Mouse (Mus musculus): ENCODE data around the gene Ank3. TPM values are rescaled to one million over a fixed set of nuclear protein-coding genes. Genes with fewer than 3 reads are reported as not detected.
A peak's percentile ranks its signal among the peaks of the same experiment; 100 is the strongest.

Ank3 gene
- polyA plus RNA-seq, 1 experiment from 2014 or later = 10.0 TPM

DNA sequence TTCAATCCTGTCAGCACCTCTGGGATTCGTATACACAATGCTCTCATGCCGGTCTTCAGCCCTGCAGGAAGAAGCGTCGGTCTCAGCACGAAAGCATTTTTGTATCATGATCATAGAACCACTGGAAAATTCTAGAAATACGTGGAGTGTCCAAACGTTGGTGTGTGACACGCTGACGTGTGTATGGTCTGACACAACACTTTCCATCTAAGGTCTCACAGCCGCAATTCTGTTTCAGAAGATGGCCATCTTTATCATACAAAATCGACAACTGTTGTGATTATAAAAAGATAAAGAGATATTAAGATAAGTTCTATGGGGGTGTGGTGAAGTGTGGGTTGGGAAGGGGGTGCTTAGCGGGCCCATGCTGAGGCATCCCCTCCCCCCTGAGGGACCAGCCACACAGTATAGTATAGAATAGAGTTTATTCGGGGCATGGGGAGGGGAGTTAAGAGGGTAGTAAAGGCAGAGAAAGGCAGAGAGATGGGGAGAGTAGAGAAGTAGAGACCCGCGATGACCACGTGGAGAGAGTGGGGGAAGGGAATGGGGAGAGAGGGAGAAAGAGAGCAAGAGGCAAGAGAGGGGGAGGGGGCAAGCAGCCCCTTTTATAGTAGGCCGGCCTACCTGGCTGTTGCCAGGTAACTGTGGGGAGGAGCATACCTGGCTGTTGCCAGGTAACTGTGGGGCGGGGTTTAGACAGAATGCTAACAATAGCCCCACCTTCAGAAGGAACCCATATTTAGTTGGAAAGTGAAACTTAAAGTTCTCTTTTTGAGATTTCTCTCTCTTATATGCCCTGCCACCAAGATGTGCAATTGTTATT lies 172.1 kb downstream of the Ank3 start:
- WGBS (ENCODE audit: insufficient replicate concordance) = 34% methylated on average over 18 of the region's 18 CpGs
- H3K9ac ChIP-seq = no peak overlapping the region
- no peaks in the 10 kb centered on the region for H3K9me3 ChIP-seq (replicated peaks)
- ATAC-seq = no peak
- H3K27me3 ChIP-seq (replicated peaks) = peaks cover 52% of the 10 kb centered on the region
- peak overlapping the region; percentile 48 for H3K4me2 ChIP-seq
- peak overlapping the region; percentile 33 for H3K4me3 ChIP-seq
- H3K4me1 ChIP-seq = peaks cover 3% of the 10 kb centered on the region; the same call in 1 of the 2 replicates
- no peaks in the 10 kb centered on the region for H3K36me3 ChIP-seq
- no peak overlapping the region for H3K27ac ChIP-seq

DNA sequence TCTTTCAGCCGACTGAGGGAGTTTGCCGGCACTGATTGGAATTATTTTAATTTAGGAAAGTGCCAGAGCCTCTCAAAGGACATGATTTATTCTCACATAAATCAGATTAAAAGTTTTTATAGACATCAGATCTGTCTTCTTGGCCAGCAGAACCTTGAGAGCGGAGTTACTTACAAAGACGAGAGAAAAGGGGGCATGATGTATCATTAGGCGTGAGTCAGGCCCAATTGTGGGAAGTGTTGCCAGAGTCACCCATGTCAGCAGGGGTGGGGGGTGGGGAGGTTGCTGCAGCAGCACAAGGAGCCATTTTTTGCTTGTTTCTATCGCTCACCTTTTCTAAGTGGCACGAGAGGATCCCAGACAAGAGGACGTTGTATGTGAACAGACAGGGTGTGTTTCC lies 172.8 kb downstream of the Ank3 start:
- no peak for ATAC-seq
- no peak overlapping the region for H3K27ac ChIP-seq
- H3K4me1 ChIP-seq = peaks cover 3% of the 10 kb centered on the region; the same call in 1 of the 2 replicates

DNA sequence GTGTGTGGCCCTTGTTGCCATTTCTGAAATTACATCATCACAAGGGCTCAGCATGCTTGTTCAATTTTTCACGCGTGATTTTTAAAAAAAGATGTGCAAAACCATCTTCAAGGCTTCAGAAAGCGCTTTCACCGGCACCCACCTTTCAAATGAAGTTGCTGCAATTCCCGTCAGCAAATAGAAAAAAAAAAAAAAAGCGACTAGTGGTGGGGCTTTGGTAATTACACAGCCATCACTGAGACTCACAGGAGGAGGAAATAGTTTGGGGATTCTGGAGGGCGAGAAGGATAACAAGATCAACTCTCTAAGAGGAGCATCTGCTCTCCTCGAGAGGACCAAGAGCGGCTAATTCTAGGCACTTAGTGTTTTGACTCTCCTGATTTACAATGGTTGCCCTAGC lies 173.4 kb downstream of the Ank3 start:
- Histone ChIP-seq H3K27me3 (replicated peaks) (peaks cover 54% of the 10 kb centered on the region), H3K27ac (no peak overlapping the region), H3K9me3 (replicated peaks) (no peaks in the 10 kb centered on the region), H3K4me2 (peak overlapping the region; percentile 48), H3K36me3 (no peaks in the 10 kb centered on the region), H3K9ac (no peak overlapping the region), H3K4me3 (no peak overlapping the region), H3K4me1 (peaks cover 3% of the 10 kb centered on the region; the same call in 1 of the 2 replicates)
- ATAC-seq = no peak
- 3% methylated on average over 9 of the region's 9 CpGs for WGBS (ENCODE audit: insufficient replicate concordance)

More for the DNA sequence above, 172.8 kb downstream of the Ank3 start:
- Histone ChIP-seq H3K9ac (no peak overlapping the region), H3K27me3 (replicated peaks) (peaks cover 54% of the 10 kb centered on the region), H3K9me3 (replicated peaks) (no peaks in the 10 kb centered on the region), H3K4me2 (peak overlapping the region; percentile 48), H3K4me3 (peak overlapping the region; percentile 33), H3K36me3 (no peaks in the 10 kb centered on the region)
- 2% methylated on average over 8 of the region's 8 CpGs for WGBS (ENCODE audit: insufficient replicate concordance)

DNA sequence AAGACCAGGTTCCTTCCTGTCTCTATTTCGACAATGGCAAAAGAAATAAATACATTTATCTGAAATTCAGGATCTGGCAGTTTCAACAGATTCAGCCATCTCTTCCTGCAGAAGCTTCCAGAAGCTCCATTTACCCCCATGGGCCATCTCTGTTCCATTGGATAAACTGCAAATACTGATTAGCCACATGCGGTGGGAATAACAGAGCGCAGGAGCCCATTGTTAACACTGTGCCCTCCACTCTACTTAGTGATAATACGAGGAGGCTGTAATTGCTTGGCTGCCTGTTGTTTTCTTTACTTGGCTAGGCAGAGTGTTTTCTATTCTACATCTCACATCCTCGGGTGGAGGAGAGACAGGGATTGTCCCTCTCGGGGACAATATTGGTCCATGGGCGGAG lies 174.5 kb downstream of the Ank3 start:
- Histone ChIP-seq H3K27me3 (replicated peaks) (peaks cover 54% of the 10 kb centered on the region), H3K4me2 (no peak overlapping the region), H3K9ac (no peak overlapping the region), H3K9me3 (replicated peaks) (no peaks in the 10 kb centered on the region), H3K4me1 (peaks cover 3% of the 10 kb centered on the region; the same call in 1 of the 2 replicates), H3K4me3 (no peak overlapping the region), H3K36me3 (no peaks in the 10 kb centered on the region), H3K27ac (no peak overlapping the region)
- WGBS (ENCODE audit: insufficient replicate concordance) = 28% methylated on average over 7 of the region's 7 CpGs
- ATAC-seq = no peak

DNA sequence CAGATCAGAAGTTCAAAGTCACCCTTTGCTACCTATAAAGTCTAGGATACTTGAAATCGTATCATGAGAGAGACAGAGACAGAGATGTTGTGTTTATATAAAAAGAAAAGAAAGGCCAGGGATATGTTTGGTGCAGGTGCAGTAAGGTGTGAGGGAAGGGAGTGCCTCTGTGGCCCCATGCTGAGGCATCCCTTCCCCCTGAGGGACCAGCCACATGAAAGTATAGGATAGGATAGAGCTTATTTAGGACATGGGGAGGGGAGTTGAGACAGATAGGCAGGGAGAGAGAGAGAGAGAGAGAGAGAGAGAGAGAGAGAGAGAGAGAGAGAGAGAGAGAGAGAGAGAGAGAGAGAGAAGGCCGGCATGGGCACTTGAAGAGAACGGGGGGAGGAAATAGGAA lies 175.2 kb downstream of the Ank3 start:
- H3K27me3 ChIP-seq (replicated peaks) = peaks cover 54% of the 10 kb centered on the region
- ATAC-seq = no peak
- H3K27ac ChIP-seq = no peak overlapping the region
- peaks cover 3% of the 10 kb centered on the region; the same call in 1 of the 2 replicates for H3K4me1 ChIP-seq
- 8% methylated on average over 3 of the region's 3 CpGs for WGBS (ENCODE audit: insufficient replicate concordance)
- no peak overlapping the region for H3K9ac ChIP-seq
- no peak overlapping the region for H3K4me3 ChIP-seq
- no peaks in the 10 kb centered on the region for H3K36me3 ChIP-seq
- no peak overlapping the region for H3K4me2 ChIP-seq
- H3K9me3 ChIP-seq (replicated peaks) = no peaks in the 10 kb centered on the region

DNA sequence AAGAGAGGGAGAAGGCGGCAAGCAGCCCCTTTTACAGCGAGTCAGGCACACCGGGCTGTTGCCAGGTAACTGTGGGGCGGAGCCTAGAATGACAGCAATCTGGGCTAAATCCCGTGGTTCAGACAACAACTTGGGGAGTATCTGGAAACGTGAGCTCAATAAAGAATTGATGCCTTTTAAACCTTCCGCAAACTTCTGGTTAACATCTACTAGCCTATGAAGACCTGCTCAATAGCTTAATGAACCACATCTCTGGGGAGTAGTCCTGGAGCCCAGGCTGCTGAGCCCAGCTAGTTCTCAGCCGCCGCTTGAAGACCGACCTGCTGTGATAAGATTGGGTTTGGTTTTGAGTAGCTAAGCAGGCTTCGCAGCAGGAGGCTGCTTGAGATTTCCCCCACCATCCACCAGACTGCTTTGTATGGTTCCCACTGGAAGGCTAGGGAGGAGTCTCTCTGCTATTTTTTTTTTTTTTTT lies 175.7 kb downstream of the Ank3 start:
- 6% methylated on average over 11 of the region's 11 CpGs for WGBS (ENCODE audit: insufficient replicate concordance)
- peaks cover 3% of the 10 kb centered on the region; the same call in 1 of the 2 replicates for H3K4me1 ChIP-seq
- no peak overlapping the region for H3K4me3 ChIP-seq
- H3K36me3 ChIP-seq = no peaks in the 10 kb centered on the region
- no peak overlapping the region for H3K9ac ChIP-seq
- ATAC-seq = no peak
- no peaks in the 10 kb centered on the region for H3K9me3 ChIP-seq (replicated peaks)
- no peak overlapping the region for H3K4me2 ChIP-seq
- peaks cover 54% of the 10 kb centered on the region for H3K27me3 ChIP-seq (replicated peaks)
- H3K27ac ChIP-seq = no peak overlapping the region

DNA sequence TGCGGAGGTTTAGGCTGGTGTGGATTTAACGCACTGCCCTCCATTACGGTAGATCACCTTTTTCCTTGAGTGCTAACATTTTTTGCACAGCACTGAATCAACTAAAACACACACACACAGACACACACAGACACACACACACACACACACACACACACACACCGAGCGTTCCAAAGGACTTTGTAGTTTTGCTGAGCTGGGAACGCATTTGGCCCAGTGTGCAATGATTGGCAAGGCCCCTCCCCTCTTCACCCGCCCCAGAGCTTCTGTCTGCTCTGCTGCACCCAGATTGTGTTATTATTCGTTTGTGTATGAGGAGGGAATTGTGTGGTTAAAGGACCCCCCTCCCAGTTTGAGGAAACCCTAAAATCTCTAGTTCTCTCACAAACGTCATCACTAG lies 176.3 kb downstream of the Ank3 start:
- H3K36me3 ChIP-seq = no peaks in the 10 kb centered on the region
- no peak for ATAC-seq
- 33% methylated on average over 9 of the region's 9 CpGs for WGBS (ENCODE audit: insufficient replicate concordance)

DNA sequence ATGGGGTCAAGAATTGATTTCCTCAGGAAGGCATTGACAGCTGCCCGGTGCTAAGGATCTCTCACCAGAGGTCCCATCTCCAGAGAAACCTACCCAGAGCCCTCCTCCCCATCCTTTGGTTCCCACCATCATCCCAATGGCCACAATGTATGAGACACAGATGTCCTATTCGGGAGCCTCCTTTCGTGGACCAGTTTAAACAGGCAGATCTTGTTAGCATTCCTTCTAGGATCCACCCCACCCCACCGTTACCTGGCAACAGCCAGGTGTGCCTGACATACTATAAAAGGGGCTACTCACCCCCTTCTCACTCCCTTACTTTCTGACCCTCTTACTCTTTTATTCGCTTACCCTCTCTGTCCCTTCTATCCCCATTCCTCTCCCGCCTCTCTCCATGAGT lies 176.9 kb downstream of the Ank3 start:
- ATAC-seq = no peak
- Histone ChIP-seq H3K27ac (no peak overlapping the region), H3K4me1 (peaks cover 3% of the 10 kb centered on the region; the same call in 1 of the 2 replicates)

More for the DNA sequence above, 176.3 kb downstream of the Ank3 start:
- Histone ChIP-seq H3K9me3 (replicated peaks) (no peaks in the 10 kb centered on the region), H3K27me3 (replicated peaks) (peaks cover 54% of the 10 kb centered on the region), H3K4me2 (no peak overlapping the region), H3K4me3 (no peak overlapping the region), H3K27ac (no peak overlapping the region), H3K9ac (no peak overlapping the region), H3K4me1 (peaks cover 3% of the 10 kb centered on the region; the same call in 1 of the 2 replicates)

DNA sequence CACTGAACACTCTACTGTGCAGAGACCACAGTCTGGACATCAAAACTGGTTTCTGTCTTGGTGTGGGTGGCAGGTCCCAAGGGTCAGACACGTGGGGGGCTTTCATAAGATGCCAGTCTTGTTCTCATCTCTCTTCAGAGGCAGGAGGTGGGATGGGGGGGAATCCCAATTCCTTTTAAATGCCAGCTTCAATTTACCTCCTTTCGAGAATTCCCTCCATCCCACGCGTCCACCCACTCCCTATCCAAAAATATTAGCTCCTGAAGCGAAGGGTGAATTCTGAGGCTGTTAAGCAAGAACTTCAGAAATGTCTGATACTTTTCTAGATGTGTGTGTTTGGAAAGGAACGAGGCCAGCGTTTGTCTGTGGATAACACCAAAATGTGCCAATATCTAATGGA lies 177.7 kb downstream of the Ank3 start:
- Histone ChIP-seq H3K4me1 (no peaks in the 10 kb centered on the region), H3K4me2 (no peak overlapping the region), H3K27me3 (replicated peaks) (peaks cover 43% of the 10 kb centered on the region), H3K9me3 (replicated peaks) (no peaks in the 10 kb centered on the region), H3K27ac (no peak overlapping the region), H3K36me3 (no peaks in the 10 kb centered on the region), H3K9ac (no peak overlapping the region), H3K4me3 (no peak overlapping the region)
- ATAC-seq = no peak
- WGBS (ENCODE audit: insufficient replicate concordance) = 70% methylated on average over 7 of the region's 7 CpGs

More for the DNA sequence above, 176.9 kb downstream of the Ank3 start:
- H3K4me3 ChIP-seq = no peak overlapping the region
- WGBS (ENCODE audit: insufficient replicate concordance) = 60% methylated on average over 6 of the region's 6 CpGs
- no peak overlapping the region for H3K9ac ChIP-seq
- H3K36me3 ChIP-seq = no peaks in the 10 kb centered on the region
- H3K9me3 ChIP-seq (replicated peaks) = no peaks in the 10 kb centered on the region
- no peak overlapping the region for H3K4me2 ChIP-seq
- peaks cover 51% of the 10 kb centered on the region for H3K27me3 ChIP-seq (replicated peaks)

DNA sequence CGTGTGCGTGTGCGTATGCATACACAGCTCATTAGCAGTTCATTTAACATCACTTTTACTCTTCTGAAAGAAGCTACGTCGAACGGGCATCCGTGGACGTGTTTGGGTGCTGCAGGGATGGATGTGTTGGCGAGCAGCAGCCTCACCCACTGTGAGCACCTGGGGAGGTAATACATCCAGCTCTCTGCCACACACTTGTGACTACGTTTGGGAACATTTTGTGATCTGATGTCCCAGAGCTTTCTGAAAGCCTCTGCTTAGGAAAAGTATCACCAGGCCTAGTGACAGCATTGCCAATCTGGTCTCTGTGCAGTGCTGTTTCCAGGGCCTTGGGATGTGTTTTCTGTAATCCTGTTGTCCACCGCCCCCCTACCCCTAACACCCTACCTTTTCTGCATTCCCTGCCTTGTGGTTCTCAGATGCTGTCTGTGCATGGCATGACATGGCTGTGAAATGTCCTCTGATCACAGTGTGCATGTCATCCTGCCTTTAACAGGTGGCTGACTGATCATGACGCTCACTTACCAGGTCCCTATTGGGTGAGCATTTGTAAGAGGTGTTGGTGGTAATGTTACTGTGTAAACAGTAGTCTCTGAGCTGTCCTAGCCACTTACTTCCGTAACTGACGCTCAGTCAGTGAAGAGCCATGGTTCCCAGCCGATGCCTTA lies 178.6 kb downstream of the Ank3 start:
- H3K36me3 ChIP-seq = no peaks in the 10 kb centered on the region
- H3K27me3 ChIP-seq (replicated peaks) = peaks cover 35% of the 10 kb centered on the region
- WGBS (ENCODE audit: insufficient replicate concordance) = 66% methylated on average over 15 of the region's 15 CpGs
- H3K4me1 ChIP-seq = no peaks in the 10 kb centered on the region
- H3K9ac ChIP-seq = no peak overlapping the region
- no peaks in the 10 kb centered on the region for H3K9me3 ChIP-seq (replicated peaks)
- no peak overlapping the region for H3K27ac ChIP-seq
- no peak overlapping the region for H3K4me2 ChIP-seq
- H3K4me3 ChIP-seq = no peak overlapping the region
- ATAC-seq = no peak

DNA sequence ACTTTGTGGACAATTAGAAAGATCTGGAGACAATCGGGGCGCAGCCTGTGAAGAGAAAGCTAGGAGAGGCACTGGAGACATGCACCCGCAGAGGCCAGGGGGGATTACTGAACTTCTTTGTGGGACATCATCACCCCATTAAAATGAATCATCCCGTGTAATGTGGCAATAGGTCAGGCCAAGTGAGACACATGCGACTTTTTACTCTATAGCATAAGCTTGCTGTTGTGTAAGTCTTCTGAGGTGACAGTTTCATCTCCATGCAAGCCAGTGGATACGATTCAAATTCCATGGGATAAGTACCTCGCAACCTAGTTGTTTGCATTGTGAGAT lies 179.1 kb downstream of the Ank3 start:
- Histone ChIP-seq H3K4me2 (no peak overlapping the region), H3K36me3 (no peaks in the 10 kb centered on the region), H3K4me1 (no peaks in the 10 kb centered on the region), H3K27me3 (replicated peaks) (peaks cover 30% of the 10 kb centered on the region), H3K4me3 (no peak overlapping the region), H3K9ac (no peak overlapping the region), H3K27ac (no peak overlapping the region), H3K9me3 (replicated peaks) (no peaks in the 10 kb centered on the region)
- no peak for ATAC-seq
- 64% methylated on average over 7 of the region's 7 CpGs for WGBS (ENCODE audit: insufficient replicate concordance)

DNA sequence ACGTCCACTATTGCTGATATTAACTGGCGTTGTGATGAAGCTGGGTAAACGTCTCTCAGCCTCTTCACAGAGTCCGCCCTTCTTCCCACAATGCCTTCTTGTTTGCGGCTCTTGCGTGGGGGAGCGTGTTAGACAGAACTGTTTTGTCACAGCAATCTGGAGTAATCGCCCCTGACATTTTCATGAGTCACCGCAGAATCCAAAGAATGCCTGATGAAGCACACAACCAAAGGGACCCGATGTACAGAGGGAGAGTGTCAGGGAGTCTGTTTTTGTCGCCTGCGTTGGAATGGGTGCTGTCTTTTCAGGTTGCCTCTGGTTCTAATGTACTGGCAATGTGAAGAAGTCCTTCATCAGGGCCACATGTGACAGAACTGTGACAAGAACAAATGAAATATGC lies 181.0 kb downstream of the Ank3 start:
- Histone ChIP-seq H3K36me3 (no peaks in the 10 kb centered on the region), H3K4me3 (no peak overlapping the region), H3K27ac (no peak overlapping the region), H3K9ac (no peak overlapping the region), H3K27me3 (replicated peaks) (peaks cover 13% of the 10 kb centered on the region), H3K4me2 (no peak overlapping the region), H3K4me1 (no peaks in the 10 kb centered on the region), H3K9me3 (replicated peaks) (no peaks in the 10 kb centered on the region)
- ATAC-seq = no peak
- 75% methylated on average over 12 of the region's 12 CpGs for WGBS (ENCODE audit: insufficient replicate concordance)
